Mouse (Mus musculus) macrophage (primary cell): Measurements from ENCODE around the gene Dennd1a. TPM values are rescaled to one million over a fixed set of nuclear protein-coding genes. Genes with fewer than 3 reads are reported as not detected.

Experiments used
- H3K27ac ChIP-seq: fragments of 350-480 bp; formaldehyde crosslinking; 2 replicates; pipeline ENCODE4 v1.9.0; 2021
- H3K36me3 ChIP-seq: fragments of 350-480 bp; formaldehyde crosslinking; 2 replicates; pipeline ENCODE4 v1.9.0; 2021; ENCODE audit errors: inconsistent target
- H3K4me3 ChIP-seq: fragments of 350-480 bp; formaldehyde crosslinking; 2 replicates; pipeline ENCODE4 v1.9.0; 2021; ENCODE audit errors: inconsistent target
- H3K79me2 ChIP-seq: fragments of 350-480 bp; formaldehyde crosslinking; 2 replicates; pipeline ENCODE4 v1.9.0; 2021; ENCODE audit errors: inconsistent target
- WGBS: methylation state at CpG from one replicate; pipeline ENCODE4 v1.1.7; 2026; ENCODE audit warnings: inconsistent platforms; ENCODE audit not compliant: missing documents; 5-methylcytosine and 5-hydroxymethylcytosine counted together
- polyA plus RNA-seq: library from polyadenylated mRNA; stranded (reverse); fragments of 250-400 nt; gene quantifications from 3 replicates; pipeline ENCODE4 v1.2.4, GENCODE M21; 2018; ENCODE audit warnings: inconsistent platforms

Dennd1a gene
- polyA plus RNA-seq, 1 experiment from 2014 or later: 84.5 TPM

- 72% methylated on average over 20 of the region's 20 CpGs for WGBS
- H3K27ac ChIP-seq: no peak overlapping the region
- no peak overlapping the region for H3K4me3 ChIP-seq
- no peaks in the 10 kb centered on the region for H3K79me2 ChIP-seq
- no peaks in the 10 kb centered on the region for H3K36me3 ChIP-seq
Measured at GRCm38 (mm10) chr2:37776611-37777411, 510.4 kb downstream of the Dennd1a start.

DNA sequence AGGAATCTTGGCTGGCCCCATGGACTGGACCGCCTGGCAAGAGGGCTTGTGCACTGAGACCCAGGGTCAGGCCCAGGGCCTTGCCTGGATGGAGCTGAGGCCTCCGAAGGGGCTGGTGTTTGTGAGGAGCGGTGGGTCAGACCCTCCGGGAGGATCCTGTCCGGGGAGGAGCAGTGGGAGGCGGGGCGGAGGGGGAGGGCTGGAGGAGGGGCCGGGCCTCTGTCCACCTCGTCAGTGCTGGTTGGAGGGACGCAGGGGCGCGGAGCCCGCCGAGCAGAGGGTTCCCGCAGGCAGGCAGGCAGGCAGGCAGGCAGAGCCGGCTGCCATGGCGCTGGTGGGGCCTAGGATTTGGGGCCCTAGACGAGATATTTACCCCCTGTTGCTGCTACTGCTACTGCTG is 511.2 kb downstream of the Dennd1a start, which contains the start of gene Crb2:
Gene Crb2 (plus strand): TSS at position 234 of the 400 bp plus-strand sequence.
- WGBS: 72% methylated on average over 7 of the region's 18 CpGs
- H3K36me3 ChIP-seq: no peaks in the 10 kb centered on the region
- H3K79me2 ChIP-seq: no peaks in the 10 kb centered on the region

GRCm38 (mm10) chr2:37774571-37774970 is 512.6 kb downstream of the Dennd1a start:
- WGBS: 50% methylated on average over 5 of the region's 5 CpGs
- no peak overlapping the region for H3K27ac ChIP-seq

More for the DNA sequence above, 511.2 kb downstream of the Dennd1a start, which contains the start of gene Crb2:
- H3K4me3 ChIP-seq: no peak within 1 kb of the TSS
- no peak within 1 kb of the TSS for H3K27ac ChIP-seq

GRCm38 (mm10) chr2:37771618-37772285 is 515.4 kb downstream of the Dennd1a start:
- Histone ChIP-seq H3K4me3 (peak overlapping the region; percentile 10; the same call in 1 of the 2 replicates), H3K36me3 (no peaks in the 10 kb centered on the region), H3K79me2 (no peaks in the 10 kb centered on the region), H3K27ac (no peak overlapping the region)
- 1% methylated on average over 18 of the region's 18 CpGs for WGBS

More at GRCm38 (mm10) chr2:37774571-37774970, 512.6 kb downstream of the Dennd1a start:
- H3K79me2 ChIP-seq: no peaks in the 10 kb centered on the region
- H3K36me3 ChIP-seq: no peaks in the 10 kb centered on the region
- no peak overlapping the region for H3K4me3 ChIP-seq

DNA sequence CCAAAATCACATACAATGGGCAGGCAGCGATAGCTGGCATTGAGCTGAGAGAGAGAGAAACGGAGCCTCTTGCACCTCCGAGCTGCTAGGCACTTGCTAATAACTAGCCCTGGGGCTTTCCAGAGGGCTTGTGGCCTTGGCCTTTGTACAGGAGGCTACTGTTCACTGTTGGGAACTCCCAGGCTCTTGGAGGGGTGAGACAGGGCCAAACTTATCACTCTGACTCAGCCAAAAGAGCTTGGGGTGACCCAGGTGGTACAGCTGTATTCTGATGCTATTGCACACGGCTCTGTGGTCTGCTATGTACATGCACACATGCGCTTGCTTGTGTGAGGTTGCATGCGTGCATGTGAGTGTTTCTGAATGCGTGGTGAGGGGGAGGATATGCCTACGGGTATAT is 517.4 kb downstream of the Dennd1a start:
- Histone ChIP-seq H3K36me3 (no peaks in the 10 kb centered on the region), H3K79me2 (no peaks in the 10 kb centered on the region), H3K27ac (no peak overlapping the region), H3K4me3 (no peak overlapping the region)
- WGBS: 85% methylated on average over 7 of the region's 8 CpGs

DNA sequence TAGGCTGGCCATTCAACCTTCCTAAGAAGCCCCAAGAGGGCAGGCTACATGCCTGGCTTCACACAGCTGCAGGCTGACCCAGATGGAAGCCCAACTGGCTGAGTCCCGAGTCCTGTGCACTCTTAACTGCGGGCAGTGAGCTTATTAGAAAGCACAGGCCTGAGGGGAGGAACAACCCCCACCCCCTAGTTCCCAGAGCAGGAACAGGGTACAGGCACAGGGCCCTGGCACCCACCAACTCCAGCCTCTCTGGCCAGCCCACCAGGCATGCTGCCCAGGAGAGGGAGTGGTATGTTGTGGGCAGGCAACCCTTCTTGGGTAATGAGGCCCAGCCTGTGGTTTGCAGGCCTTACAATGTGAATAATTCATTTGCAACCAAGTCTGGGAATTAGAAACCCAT is 518.3 kb downstream of the Dennd1a start:
- 62% methylated on average over 2 of the region's 2 CpGs for WGBS

DNA sequence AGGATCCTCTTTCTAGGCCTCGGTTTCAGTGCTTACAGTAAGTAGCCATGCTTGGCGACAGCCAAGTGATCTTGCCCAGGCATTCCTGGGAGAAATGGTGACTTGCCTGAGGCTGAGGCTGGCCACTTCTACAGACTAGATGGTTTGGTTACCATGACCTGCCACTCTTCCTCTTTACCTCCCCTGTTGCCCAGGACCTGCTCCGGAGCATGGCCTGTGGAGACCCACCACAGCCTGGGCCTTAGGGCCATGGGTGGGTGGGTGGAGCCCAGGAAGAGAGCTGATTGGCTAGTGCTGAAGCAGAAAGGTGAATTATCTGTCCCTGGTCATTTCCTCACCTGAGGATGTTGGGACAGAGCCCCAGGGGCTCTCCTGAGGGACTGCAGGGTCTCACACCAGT is 519.5 kb downstream of the Dennd1a start:
- H3K79me2 ChIP-seq: no peaks in the 10 kb centered on the region
- no peak overlapping the region for H3K27ac ChIP-seq
- H3K4me3 ChIP-seq: no peak overlapping the region
- H3K36me3 ChIP-seq: no peaks in the 10 kb centered on the region
- WGBS: 85% methylated on average over 3 of the region's 3 CpGs

More for the DNA sequence above, 518.3 kb downstream of the Dennd1a start:
- Histone ChIP-seq H3K4me3 (no peak overlapping the region), H3K79me2 (no peaks in the 10 kb centered on the region), H3K36me3 (no peaks in the 10 kb centered on the region), H3K27ac (no peak overlapping the region)

- 77% methylated on average over 6 of the region's 9 CpGs for WGBS
- H3K27ac ChIP-seq: no peak overlapping the region
- H3K4me3 ChIP-seq: no peak overlapping the region
- no peaks in the 10 kb centered on the region for H3K79me2 ChIP-seq
- no peaks in the 10 kb centered on the region for H3K36me3 ChIP-seq
Measured at GRCm38 (mm10) chr2:37767080-37767547, 520.1 kb downstream of the Dennd1a start.

DNA sequence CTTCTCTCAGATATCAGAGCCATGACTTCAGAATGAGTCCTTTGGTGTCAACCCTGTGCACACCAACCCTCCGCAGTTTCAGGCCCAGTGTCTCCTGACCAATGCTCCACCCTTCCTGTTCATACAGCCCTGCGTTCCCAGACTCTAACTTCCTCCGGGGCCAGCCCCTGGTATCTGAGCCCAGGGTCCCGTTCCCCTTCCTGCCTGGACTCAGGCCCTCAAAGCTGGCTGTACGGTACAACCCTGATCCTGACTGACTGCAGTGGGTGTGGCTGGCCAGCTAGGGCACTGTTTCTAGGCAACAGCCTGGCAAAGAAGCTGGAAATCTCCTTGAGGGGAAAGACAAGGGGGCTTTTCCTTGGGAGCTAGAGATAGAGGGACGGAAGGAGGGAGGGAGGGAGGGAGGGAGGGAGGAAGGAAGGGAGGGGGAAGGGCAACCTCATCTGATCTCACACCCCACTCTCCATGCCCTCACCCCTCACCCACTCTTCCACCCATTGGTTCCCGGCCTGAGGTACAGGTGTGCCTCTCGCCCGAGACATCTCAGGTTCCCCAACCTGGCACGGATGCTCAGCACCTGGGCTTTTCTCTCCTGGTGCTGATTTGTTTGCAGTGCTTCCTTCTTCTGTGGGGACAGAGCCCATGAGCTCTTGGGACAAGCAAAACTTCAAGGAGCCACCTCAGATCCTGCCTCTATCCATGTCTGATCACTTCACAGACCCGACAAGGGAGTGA is 521.0 kb downstream of the Dennd1a start:
- Histone ChIP-seq H3K79me2 (no peaks in the 10 kb centered on the region), H3K36me3 (no peaks in the 10 kb centered on the region), H3K27ac (no peak overlapping the region), H3K4me3 (no peak overlapping the region)
- 50% methylated on average over 10 of the region's 11 CpGs for WGBS

DNA sequence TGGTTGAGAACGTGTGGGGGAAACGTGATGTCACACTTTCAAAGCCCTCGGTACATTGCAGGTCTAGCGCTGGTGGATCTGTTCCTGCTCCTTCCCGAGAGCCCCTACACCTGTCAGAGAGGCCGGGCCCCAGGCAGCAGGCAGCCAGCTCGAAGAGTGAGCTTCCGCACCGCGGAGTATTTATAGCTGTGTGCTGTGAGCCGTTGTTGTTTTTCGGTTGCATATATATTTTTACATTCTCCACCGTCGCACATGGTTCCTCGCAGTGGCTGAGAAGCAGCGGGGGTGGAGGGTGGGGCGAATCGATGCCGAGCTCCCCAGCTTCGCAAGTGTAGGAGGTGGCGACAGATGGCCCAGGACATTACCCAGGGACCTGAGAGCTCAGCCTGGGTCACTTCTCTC is 522.1 kb downstream of the Dennd1a start:
- H3K27ac ChIP-seq: no peak overlapping the region
- H3K4me3 ChIP-seq: no peak overlapping the region
- WGBS: 17% methylated on average over 21 of the region's 21 CpGs
- H3K36me3 ChIP-seq: no peaks in the 10 kb centered on the region
- no peaks in the 10 kb centered on the region for H3K79me2 ChIP-seq

- Histone ChIP-seq H3K79me2 (no peaks in the 10 kb centered on the region), H3K27ac (no peak overlapping the region)
- 81% methylated on average over 1 of the region's 2 CpGs for WGBS
Measured at GRCm38 (mm10) chr2:37764514-37764913, 522.7 kb downstream of the Dennd1a start.

GRCm38 (mm10) chr2:37763638-37764037 is 523.6 kb downstream of the Dennd1a start:
- no peaks in the 10 kb centered on the region for H3K79me2 ChIP-seq
- H3K36me3 ChIP-seq: no peaks in the 10 kb centered on the region
- H3K4me3 ChIP-seq: no peak overlapping the region
- WGBS: 78% methylated on average over 3 of the region's 3 CpGs
- no peak overlapping the region for H3K27ac ChIP-seq

More at GRCm38 (mm10) chr2:37764514-37764913, 522.7 kb downstream of the Dennd1a start:
- Histone ChIP-seq H3K4me3 (no peak overlapping the region), H3K36me3 (no peaks in the 10 kb centered on the region)

- no peak overlapping the region for H3K27ac ChIP-seq
- H3K4me3 ChIP-seq: no peak overlapping the region
- H3K36me3 ChIP-seq: no peaks in the 10 kb centered on the region
- WGBS: 92% methylated on average over 6 of the region's 6 CpGs
- no peaks in the 10 kb centered on the region for H3K79me2 ChIP-seq
Measured at GRCm38 (mm10) chr2:37760633-37761032, 526.6 kb downstream of the Dennd1a start.

- WGBS: 74% methylated on average over 21 of the region's 21 CpGs
- no peaks in the 10 kb centered on the region for H3K79me2 ChIP-seq
- no peak overlapping the region for H3K27ac ChIP-seq
- H3K36me3 ChIP-seq: no peaks in the 10 kb centered on the region
- no peak overlapping the region for H3K4me3 ChIP-seq
Measured at GRCm38 (mm10) chr2:37758343-37759015, 528.7 kb downstream of the Dennd1a start.
